Mouse (Mus musculus): Measurements from ENCODE around the gene Kncn.

The Kncn gene

DNA sequence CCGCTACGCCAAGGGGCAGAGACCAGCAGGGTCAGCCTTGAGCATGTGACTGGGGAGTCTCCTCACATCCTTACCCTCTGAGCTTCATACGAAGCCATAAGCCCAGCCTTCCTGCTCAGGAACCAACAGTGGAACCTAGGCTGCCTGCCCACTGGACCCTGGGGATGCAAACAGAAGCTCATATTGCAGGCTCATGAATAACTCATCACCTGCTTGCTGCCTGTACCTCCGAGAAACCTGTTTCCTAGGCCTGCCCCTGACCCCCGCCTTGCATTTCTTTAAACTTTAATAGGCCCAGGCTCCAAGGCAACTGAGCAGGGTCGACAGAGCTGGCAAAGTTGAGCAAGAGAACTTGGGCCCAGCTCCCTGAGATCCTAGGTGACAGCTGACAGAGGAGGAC is at the start of gene Kncn:
Kncn (plus strand) TSS at position 379 of the 400 bp plus-strand sequence.
- DNase-seq = no peak

DNA sequence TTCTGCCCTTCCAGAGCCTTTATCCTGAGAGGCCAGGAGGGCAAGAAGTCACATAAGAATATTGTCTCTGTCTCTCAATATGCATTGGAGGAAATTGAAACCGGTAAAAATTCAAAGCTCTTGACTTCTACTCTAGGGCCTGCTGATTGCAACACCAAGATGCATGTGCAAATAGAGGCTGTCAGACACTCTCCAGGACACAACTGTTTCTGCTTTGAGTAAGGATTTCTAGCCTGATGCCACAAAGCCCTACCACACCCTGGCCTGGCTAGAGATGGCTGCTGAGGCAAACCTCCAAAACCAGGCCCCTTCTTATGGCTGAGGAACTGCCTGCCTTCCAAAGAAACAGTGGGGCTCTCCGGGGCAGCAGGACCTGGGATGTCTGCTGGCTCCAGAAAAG is 48.6 kb upstream of the Kncn start:
- no peak for DNase-seq

DNA sequence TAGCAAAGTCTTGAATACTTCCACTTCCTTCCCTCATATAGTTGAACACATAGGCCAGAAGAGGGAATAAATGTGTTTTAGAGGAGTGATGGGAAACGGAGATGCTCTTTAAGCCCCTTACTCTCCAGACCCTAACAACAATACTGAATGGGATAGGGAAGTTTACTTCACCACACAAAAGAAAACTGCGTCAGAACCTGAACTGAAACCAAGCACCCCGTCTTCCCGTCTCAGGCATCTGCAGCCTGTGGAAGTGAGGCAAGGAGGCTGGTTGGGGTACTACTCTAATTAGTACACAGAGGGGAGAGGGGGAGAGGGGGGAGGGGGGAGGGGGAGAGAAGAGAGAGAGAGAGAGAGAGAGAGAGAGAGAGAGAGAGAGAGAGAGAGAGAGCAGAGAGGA is 46.0 kb upstream of the Kncn start:
- DNase-seq = no peak

DNA sequence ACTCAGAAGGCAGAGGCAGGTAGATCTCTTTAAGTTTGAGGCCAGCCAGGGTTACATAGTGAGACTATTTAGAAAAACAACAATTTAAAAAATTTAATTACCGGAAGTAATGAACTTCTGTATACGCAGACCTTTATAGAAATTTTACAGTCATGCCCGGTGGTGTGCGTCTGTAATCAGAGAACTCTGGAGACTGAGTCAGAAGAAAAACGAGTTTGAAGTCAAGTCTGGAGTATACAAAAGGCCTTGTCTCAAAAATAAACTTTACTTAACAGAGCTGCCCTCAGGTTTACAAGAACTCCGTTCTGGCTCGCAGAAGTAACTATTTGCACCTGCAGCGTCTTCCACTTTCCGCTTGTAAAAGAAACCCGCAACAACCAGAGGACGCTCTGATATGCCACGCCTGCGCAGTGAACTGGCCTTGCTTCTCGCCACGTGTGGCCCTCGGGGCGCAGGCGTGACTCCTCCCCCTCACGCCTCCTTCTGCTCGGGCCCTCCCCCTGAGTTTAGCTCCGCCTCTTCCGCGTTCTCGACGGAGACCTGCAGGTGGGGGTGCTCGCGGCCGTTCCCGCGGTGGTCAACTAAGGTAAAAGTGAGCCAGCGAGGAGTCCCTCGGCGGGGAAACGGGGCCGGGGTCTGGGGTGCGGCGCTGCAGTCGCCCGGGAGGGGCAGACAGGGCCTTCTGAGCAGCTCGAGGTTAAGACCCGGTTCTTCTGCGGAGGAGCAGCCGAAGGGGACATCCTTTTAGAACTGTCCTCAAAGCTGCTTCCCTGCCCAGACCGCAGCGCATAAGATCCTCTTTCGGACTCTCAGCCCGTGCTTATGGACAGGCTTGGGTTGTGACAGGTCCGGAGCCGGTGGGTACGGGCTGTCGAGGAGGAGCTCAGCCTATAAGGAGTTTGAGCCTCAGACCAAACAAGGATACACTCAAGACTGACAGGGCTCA is 45.2 kb upstream of the Kncn start, which contains the start of gene Mknk1:
Mknk1 (plus strand) TSS at position 503 of the 946 bp plus-strand sequence.
- peak; percentile 95 for DNase-seq

DNA sequence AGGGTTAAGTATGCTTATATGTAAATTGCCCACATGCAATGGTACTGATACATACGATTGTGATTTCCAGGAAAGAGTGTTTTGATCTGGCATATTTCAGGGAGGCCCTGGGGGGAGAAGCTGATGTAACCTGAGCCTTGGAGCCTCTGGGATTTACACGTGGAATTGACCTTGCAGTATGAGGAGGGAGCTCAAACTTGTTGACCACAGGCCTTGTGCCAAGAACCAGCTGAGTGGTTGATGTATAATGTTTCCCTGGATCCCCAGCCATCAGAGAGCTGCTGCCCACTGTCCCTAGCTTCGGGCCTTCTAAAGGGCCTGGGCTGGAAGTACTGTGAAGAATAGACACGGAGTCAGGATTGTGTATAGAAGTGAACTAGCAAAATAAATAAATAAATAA is 44.2 kb upstream of the Kncn start:
- DNase-seq = no peak

DNA sequence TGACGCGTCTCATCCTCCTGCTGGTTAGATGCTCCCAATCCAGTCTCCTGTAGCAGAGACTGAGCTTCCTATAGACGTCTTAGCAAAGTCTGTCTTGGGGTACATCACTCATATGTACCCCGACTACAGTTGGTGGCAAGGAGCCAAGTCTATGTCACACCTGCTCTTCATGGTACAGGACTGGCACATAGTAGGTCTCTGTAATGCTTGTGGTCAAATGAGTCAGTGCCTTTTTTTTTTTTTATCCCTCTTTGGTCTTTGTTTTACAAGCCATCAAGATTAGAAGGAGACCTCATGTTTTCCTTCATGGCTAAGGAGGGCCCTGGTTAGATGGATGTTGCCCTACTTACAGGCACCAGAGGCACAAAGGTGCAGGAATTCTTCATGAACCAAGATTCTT is 43.4 kb upstream of the Kncn start:
- DNase-seq = no peak

DNA sequence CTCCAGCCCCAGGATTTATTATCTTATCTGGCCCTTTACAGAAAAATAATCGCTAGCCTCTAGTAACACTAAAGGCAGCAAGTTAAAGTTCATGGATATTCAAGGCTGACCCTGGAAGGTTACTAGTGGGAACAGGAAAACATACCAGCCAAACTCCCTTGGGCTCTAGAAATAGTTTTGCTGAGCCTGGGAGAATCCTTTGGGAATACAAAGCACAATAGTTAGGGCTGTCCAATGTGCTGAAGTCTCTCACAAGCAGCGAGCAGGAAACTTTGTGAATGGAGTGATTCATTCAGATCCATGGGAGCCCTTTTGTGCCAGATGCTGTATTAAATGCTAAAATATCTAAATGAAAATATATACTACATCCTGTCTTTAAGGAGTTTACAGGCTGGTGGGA is 37.5 kb upstream of the Kncn start:
- no peak for DNase-seq

DNA sequence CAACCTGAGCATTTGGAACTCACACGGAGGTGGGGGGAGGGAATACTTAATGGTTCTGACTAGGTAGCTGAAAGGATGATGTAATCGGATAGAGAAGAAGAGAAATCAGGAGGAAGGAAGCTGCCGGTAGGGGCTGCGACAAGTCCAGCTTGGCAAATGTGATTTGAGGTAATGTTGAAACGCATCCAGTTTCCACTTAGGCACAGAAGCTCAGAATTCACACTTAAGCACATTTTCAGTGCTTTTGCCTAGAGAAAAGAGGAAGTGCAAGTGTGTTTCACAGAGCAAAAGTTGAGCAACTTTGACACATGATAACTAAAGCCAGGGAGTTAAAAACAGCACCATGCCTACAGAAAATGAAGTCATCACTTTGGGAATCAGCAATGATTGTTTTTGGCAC is 36.8 kb upstream of the Kncn start:
- peak; percentile 83 for DNase-seq

DNA sequence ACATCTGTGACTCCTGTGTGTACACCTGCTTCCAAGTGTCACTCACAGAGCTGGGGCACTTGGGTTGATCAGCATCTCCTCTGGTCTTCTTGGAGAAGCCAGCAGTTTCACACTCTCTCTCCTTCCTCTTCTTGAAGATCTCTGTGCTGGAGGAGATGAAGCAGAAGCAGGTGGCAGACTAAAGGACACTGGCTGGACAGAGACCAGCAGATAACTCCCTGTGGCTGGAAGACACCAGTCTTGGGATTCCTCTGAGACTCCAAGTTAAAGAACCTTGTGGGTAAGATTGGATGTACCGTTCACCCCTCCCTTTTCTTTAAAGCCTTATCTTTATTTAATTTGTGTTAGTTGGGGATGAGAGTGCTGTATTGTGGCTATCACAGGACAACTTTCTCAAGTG is 36.1 kb upstream of the Kncn start:
- no peak for DNase-seq

DNA sequence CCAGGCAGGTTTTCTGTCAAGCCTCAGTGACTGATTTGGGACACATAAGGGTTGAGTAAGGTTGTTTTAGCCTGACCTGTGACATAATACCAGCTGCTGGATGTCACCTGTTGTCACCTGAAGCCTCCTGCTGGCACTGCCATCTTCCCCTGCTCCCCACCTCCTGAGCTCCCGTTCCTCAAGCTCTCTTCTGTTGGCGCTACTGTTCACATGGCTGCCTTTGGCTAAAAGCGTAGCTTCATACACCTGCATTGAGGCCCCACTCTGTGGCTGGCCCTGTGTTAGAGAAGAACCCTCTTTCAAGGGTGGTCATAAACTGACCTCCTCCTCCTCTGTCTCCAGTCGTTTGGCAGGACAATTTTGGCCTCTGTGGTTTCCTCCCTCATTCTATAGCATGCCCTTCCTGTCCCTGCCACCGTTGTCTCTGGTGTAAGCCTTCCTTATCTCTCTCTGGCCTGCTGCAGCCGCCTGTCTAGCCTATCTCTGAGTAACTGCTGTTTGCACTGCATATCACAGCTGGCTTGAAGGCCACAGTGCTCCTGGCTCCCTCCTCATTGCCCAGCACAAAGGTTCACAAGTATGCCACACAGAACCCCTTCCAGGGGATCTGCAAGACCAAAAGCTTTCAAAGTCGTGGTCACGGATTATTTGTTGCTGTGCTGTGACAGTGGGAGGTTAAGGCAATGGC is 35.1 kb upstream of the Kncn start:
- no peak for DNase-seq

DNA sequence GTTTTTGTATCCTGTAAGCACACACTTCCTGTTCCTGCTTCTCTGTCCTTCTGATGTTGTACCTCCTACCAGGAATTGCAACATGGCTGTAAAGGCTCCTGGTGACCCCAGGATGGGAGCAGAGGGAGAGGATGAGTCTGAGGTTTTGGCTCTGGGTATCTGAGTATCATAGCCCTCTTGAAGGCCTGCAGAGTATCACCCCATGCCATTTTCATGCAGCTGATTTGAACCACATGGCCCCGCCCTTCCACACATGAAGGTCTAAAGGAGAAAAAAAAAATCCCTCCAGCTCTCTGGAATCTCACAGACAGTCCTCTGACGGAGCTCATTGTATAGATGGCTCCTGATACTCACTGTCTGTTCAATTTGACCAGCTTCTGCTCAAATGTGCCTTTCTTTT is 34.1 kb upstream of the Kncn start:
- DNase-seq = no peak

DNA sequence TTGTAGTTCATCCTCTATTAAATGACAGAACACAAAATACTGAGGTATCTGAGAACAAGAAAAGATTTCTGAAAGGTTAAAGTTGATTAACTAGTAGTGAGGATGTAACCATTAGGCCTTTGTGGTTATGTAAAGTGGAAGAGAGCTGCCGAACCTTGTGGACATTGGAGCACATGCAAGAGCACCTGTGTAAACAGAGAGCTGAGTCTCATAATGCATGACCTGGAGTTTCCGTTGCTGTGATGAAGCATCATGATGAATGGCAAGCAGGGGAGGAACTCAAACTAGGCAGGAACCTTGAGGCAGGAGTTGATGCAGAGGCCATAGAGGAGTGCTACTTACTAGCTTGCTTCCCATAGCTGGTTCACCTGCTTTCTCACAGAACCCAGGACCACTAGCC is 33.6 kb upstream of the Kncn start:
- no peak for DNase-seq

DNA sequence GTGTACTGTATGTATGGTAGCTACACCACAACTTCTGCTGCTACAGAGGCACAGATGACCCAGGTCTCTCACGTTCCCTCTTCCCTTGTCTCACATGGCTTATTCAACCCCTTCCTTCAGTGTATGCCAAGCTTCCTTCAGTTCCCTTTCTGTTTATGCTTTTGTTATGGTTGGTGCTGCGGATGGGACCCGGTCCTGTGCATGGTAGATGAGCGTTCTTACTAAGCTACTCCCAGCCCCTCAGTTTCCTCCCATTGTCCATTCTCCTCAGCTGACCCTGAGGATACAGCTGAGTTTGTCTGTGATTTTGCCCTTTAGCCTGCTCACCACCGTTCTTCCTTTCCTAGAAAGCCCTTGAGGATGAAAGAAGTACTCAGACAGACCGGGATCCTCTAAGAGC is 32.6 kb upstream of the Kncn start:
- no peak for DNase-seq

DNA sequence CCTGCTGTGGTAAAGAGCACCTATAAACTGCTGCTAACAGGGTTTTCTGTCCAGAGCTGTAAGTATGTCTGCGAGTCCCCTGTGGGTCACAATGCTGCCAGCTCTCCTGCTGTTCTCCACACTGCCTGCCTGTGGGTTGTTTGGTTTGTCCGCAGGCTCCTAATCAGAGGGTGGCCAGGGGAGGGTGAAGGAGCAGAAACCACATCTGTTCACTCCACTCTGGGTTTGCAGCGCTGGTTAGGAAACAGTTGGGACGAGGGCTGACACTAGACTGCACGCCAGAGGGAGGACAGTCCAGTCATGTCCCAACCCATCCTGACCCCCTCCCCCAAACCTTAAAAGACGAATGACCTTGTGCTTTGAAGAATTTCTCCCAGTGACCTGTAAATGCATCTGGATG is 29.1 kb upstream of the Kncn start:
- DNase-seq = no peak

DNA sequence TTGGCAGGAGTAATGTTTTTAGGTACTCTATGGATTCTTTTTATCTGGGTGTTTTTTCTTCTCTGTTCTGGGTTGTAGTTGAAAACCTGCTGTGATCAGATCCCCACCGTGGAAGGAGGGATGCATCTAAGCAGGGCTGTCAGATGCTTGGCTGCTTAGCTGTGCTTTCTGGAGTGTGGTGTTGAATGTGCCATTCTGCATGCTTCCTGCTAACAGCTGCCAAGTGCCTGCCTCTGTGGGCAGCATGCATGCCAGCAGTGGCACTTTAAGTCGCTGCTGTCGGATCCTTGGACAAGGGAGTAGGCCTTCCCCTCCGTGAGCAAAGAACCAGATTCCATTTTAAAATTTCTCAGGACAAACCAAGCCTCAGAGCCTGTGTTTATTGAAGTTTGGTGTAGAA is 28.6 kb upstream of the Kncn start:
- no peak for DNase-seq

DNA sequence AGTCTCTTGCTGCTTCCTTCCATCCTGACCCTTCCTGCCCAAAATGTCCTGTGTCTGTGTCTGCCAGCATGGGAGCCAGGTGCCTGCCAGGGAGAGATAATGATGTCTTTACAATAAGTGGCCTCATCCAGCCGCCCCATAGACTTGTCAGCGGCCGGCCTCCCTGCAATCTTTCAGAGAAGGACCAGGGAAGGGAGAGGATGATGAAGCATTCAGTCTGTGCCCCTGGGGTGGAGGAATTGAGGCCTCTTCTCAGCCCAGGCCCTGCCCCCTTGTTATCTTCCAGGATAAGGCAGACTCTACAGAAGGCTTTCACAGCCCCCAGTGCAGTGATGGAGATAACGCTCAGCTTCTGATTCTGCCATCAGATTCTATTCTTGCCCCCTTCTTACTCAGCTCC is 27.9 kb upstream of the Kncn start:
- no peak for DNase-seq

DNA sequence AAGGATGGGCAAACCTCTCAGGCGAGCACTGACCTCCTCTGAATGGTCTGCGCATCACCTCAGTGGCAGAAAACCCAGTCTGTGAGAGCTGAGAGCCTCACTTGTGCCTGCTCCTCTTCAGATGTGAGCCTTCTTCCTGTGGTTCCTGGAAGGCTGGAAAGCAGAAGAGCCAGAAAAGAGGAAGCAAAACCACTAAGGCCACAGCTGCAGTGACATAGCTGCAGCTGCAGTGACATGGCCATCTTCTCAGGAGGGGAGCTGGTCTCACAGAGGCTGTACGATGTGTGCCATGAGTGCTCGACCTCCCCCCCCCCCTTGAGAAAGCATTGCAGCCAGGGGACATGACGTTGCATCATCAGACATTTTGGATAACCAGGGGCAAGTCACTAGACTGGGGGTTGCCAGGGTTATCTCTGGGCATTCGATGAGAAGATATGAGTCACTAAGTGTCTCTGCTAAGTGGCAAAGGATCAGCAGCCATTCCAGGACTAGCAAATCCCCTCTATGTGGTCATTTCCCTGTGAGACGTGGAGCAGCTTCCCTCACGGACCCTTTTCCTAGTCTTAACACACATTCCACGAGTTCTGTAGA is 26.8 kb upstream of the Kncn start:
- DNase-seq = no peak

DNA sequence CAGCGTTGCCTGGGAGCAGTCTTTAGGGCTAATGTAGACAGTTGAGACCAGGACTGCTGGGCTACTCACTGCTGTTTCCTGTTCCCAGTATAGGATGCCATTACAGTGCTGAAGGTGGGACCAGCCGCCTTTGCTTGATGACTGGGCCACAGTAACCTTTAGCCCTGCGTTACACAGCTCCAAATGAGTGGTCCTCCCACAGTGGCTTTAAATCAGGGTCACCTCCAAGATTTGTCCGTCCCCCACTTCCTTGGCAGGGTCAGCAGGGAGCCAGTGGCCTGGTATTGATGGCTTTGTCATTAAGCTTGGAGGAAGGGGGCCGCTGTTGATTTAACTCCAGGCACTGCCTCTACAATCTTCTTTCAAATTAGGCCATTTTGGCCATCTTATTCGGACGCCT is 20.8 kb upstream of the Kncn start:
- DNase-seq = no peak

DNA sequence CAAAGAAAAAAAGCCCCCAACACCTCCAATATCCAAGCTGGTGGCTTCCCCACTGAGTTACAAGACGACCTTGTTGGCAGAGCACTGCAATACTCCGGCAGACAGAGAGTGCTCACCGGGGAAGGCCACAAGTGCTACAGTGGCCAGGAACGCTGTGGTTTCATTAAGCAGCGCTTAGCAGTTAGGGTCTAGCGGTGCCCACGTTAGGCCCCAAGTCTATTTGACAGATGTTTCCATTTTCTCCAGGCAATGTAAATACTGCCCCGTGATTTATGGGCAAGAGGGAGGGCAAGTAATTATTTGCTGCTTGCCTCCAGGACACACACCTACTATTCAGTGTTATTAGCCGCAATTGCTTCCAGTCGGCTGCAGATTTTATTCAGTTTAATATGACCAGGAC is 20.3 kb upstream of the Kncn start:
- DNase-seq = no peak

DNA sequence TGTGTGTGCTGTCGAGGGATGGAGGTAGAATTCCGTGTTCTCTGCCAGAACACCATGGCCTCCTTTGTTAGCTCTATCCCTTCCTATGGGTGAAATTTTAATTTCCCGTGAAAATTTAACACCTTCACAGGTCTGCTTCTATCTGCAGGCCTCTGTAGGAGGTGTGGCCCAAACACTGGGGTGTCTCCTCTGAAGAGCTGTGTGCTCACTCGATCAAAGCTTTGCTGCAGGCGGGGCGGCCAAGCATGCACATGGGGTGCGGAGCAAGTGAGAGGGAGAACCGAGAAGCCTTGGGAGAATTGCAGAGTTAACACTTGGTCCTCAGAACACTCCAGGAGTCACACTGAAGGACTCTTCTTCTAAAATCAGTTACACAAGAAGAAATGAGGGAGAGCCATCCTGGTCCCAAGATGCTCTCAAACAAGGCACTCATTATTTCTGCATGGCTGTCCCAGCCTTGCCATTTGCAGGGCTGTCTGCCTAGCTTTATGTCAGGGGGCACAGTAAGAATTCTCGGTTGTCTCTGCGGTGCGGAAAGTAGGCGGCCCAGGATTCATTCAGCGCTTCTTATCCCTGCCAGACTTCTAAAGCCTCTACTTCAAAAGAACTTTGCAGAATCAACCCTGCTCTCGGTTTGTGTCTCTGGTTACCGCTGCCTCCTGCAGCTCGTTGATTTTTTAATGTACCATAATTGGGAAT is 14.5 kb upstream of the Kncn start:
- no peak for DNase-seq

DNA sequence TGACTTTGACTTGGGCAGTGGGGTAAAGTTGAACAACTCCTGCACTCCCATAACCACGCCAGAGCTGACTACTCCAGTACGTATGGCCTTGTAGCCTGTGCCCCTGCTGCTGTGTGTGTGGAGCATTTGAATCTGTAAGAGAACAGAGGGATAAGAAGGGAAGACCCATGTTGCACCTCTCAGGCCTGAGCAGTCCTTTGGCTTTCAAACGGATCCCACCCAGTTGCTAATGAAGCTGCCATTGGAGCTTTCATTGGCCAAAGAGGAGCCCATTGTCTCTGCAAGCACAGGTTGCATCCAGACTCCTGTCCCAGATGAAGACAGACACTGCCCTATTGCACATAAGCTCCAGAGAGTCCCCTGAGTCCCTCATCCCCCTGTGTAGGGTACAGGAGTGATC is 11.0 kb upstream of the Kncn start:
- DNase-seq = no peak

DNA sequence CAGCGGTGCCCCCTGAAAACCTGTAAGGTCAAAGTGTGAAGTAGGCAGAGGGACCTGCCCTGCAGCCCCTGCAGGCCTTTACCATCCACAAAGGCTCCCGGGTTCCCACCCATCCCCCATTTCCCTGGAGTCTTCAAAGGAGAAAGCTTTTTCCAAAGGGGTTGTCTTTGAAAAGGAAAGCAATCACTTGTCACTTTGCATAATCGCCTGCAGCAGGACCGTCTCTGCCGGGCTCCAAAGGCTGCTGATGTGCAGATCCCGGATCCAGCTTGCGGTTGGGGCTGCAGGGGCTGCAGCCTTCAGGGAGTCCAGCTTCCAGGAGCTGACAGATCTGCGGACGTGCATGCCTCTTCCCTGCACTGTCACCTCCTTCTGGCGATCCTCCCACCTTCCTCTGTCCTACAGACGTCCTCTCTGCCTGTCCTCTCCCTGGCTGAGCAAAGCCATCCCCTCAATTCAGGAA is 6.0 kb upstream of the Kncn start:
- no peak for DNase-seq

DNA sequence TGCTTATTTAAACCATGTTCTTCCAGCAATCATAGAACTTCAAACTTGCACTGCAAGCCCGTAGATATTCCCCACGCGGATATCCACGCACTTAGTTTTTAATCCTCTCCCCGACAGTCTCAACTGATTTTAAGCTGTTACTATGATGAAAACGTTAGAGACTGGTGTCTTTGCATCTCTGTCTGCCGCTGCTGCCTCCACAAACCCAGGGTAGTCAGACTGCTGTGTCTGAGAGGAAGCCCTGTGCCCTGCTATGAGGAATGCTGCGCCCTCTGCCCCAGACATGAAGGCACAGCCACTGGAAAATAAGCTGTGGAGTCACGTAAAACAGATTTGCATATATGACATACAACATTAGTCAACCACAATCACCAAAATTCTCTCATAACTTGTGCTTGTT is 5.4 kb upstream of the Kncn start:
- no peak for DNase-seq

Measured in layer of hippocampus, adult 9-11 months (tissue).